In the genomic region with DNA sequence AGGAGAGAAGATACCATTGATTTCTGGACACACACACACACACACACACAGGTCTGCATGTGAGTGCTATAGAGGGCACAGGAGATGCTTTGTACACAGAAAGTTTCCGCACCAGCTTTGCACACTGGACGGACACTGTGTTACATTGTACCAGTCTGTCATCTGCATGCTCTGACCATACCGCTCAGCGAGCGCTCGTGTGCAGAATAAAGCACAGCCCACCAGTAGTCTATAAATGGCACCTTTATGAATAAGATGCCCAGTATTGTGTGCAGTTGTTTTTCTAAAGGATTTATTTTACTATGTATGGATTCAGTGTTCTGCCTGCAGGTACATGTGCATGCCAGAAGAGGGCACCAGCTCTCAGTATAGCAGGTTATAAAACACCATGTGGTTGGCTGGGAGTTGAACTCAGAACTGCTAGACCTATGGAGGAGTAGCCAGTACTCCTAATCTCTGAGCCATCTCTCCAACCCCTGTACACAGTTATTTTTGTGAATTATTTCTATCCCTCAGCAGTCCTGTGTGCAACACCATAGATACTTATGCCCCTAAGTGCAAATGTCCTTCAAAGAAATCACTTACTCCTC, we compare ENCODE assay signal across 11 mouse cellular contexts. TPM values are rescaled to one million over a fixed set of nuclear protein-coding genes. Genes with fewer than 3 reads are reported as not detected.
DNase-seq lines count a peak whose midpoint lies in the region; ATAC-seq and TF ChIP-seq lines count a peak whose summit lies in the region.
"Had no signal": no experiment of that assay in that cellular context is flagged by ENCODE, and none has a peak within 500 bp of the region (broad histone marks: within the 10 kb centered on the region; RNA-seq: fewer than 3 reads in every experiment).

No protein-coding gene starts in this region.

- peak; percentile 51 for TF ChIP-seq CTCF in gastrocnemius, adult 2 months (IDR thresholded peaks at IDR 0.05)

- H3K27me3 ChIP-seq in heart, embryonic 11.5 days (ENCODE audit: control insufficient read depth, insufficient read depth, low read length) = no peaks in the 10 kb centered on the region
- H3K27me3 ChIP-seq: limb, embryonic 15.5 days; stomach, embryonic 15.5 days had no signal

- H3K4me1 ChIP-seq in heart, embryonic 11.5 days (ENCODE audit: control insufficient read depth, insufficient read depth, low read length) = no peaks in the 10 kb centered on the region
- H3K4me1 ChIP-seq: limb, embryonic 15.5 days; stomach, embryonic 15.5 days had no signal

- no peak overlapping the region for H3K4me2 ChIP-seq in heart, embryonic 11.5 days
- H3K4me2 ChIP-seq: limb, embryonic 15.5 days; stomach, embryonic 15.5 days had no signal

- no peak overlapping the region for H3K9ac ChIP-seq in heart, embryonic 11.5 days (ENCODE audit: low read depth, low read length)
- H3K9ac ChIP-seq: limb, embryonic 15.5 days; stomach, embryonic 15.5 days had no signal

- intact Hi-C loops in gastrocnemius, adult 2 months (cut with DNase I) = no loop called here

- no peak overlapping the region for H3K27ac ChIP-seq in gastrocnemius, adult 2 months
- no peak overlapping the region for H3K27ac ChIP-seq in heart, embryonic 11.5 days (ENCODE audit: low read depth, low read length)
- H3K27ac ChIP-seq: limb, embryonic 15.5 days; stomach, embryonic 15.5 days had no signal

- H3K9me3 ChIP-seq in heart, embryonic 11.5 days (replicated peaks; ENCODE audit: control insufficient read depth, low read length) = no peaks in the 10 kb centered on the region
- H3K9me3 ChIP-seq: limb, embryonic 15.5 days; stomach, embryonic 15.5 days had no signal

- no peak for DNase-seq in gastrocnemius, adult 2 months
- no peak for DNase-seq in gastrocnemius, postnatal 4 days (ENCODE audit: low spot score in 2 of 2)
- DNase-seq in thymus, postnatal 14 days = peak; percentile 17
- DNase-seq in thymus, postnatal 25 days = no peak
- DNase-seq in induced T-regulatory cell, adult 2 months (ENCODE audit: low read depth) = peak; percentile 48
- no peak for DNase-seq in urinary bladder, postnatal 4 days (ENCODE audit: low spot score in 2 of 2)
- no peak for DNase-seq in right cerebral cortex, postnatal 25 days
- DNase-seq: heart, adult 11 months had no signal

- 89% methylated on average over 6 of the region's 6 CpGs for WGBS in heart, embryonic 11.5 days (ENCODE audit: insufficient replicate concordance)

- ATAC-seq in heart, embryonic 11.5 days (replicated peaks; ENCODE audit: insufficient number of reproducible peaks, low FRiP score, low TSS enrichment) = no peak

- H3K36me3 ChIP-seq in heart, embryonic 11.5 days (ENCODE audit: control insufficient read depth, insufficient read depth, low read length) = peaks cover 48% of the 10 kb centered on the region

- H3K4me3 ChIP-seq in gastrocnemius, adult 2 months = no peak overlapping the region
- no peak overlapping the region for H3K4me3 ChIP-seq in heart, embryonic 11.5 days (ENCODE audit: low read depth, low read length)
- H3K4me3 ChIP-seq: limb, embryonic 15.5 days; stomach, embryonic 15.5 days had no signal

RNA-seq across cellular contexts. Expression of gene Pitrm1, which starts 28.1 kb away (rescaled TPM):
- total RNA-seq in gastrocnemius, adult 2 months (2021) = 10 to 100 TPM; 34.3 to 39.0 TPM
- 10 to 100 TPM; 51.3 to 58.6 TPM for total RNA-seq in gastrocnemius, postnatal 4 days (2021)
- 96.2 and 97.2 TPM in 2 replicates for polyA plus RNA-seq in heart, embryonic 11.5 days (2014; fragmentation: Nextera tagmentation; extraction: Ambion mirVana)

Comparison
In these comparisons a context has a peak if more than half of its experiments do, and no peak if none do; other contexts are left out.
1. DNase-seq: peak in thymus, postnatal 14 days (single experiment) and induced T-regulatory cell, adult 2 months (single experiment); none in gastrocnemius, adult 2 months (single experiment), gastrocnemius, postnatal 4 days (0 of 2), thymus, postnatal 25 days (single experiment), urinary bladder, postnatal 4 days (0 of 2) and right cerebral cortex, postnatal 25 days (single experiment).